Mouse (Mus musculus): ENCODE results near the gene Gga3. TPM values are rescaled to one million over a fixed set of nuclear protein-coding genes. Genes with fewer than 3 reads are reported as not detected.

Gga3 gene
- polyA plus RNA-seq, 1 experiment, result 69.3 TPM

- Histone ChIP-seq H3K27me3 (ENCODE audit: control insufficient read depth, insufficient read depth, low read length, poor library complexity, severe bottlenecking) (no peaks in the 10 kb centered on the region), H3K4me1 (ENCODE audit: control insufficient read depth, insufficient read depth, low read length) (no peaks in the 10 kb centered on the region), H3K36me3 (ENCODE audit: control insufficient read depth, insufficient read depth, low read length, poor library complexity, severe bottlenecking) (peaks cover 15% of the 10 kb centered on the region)
These were observed 2.7 kb downstream of the Gga3 start for GRCm38 (mm10) chr11:115601174-115601573.

GRCm38 (mm10) chr11:115600743-115601142 is 3.1 kb downstream of the Gga3 start:
- Histone ChIP-seq H3K4me1 (ENCODE audit: control insufficient read depth, insufficient read depth, low read length) (no peaks in the 10 kb centered on the region), H3K27ac (ENCODE audit: insufficient read depth, low read length) (no peak overlapping the region), H3K9me3 (replicated peaks; ENCODE audit: control insufficient read depth, insufficient read depth, low read length, poor library complexity, severe bottlenecking) (no peaks in the 10 kb centered on the region), H3K27me3 (ENCODE audit: control insufficient read depth, insufficient read depth, low read length, poor library complexity, severe bottlenecking) (no peaks in the 10 kb centered on the region), H3K9ac (ENCODE audit: low read depth, poor library complexity, severe bottlenecking) (no peak overlapping the region), H3K36me3 (ENCODE audit: control insufficient read depth, insufficient read depth, low read length, poor library complexity, severe bottlenecking) (peaks cover 11% of the 10 kb centered on the region), H3K4me3 (ENCODE audit: low read depth, low read length) (no peak overlapping the region)
- no peak for TF ChIP-seq CTCF (IDR thresholded peaks at IDR 0.05; ENCODE audit: low read depth, low read length)
- no peak for TF ChIP-seq EP300 (IDR thresholded peaks at IDR 0.05; ENCODE audit: insufficient read depth, low read depth, low read length)
- no peak for TF ChIP-seq POLR2A (IDR thresholded peaks at IDR 0.05; ENCODE audit: insufficient read depth, low read length)

More at GRCm38 (mm10) chr11:115601174-115601573, 2.7 kb downstream of the Gga3 start:
- Histone ChIP-seq H3K9me3 (replicated peaks; ENCODE audit: control insufficient read depth, insufficient read depth, low read length, poor library complexity, severe bottlenecking) (no peaks in the 10 kb centered on the region), H3K9ac (ENCODE audit: low read depth, poor library complexity, severe bottlenecking) (no peak overlapping the region), H3K27ac (ENCODE audit: insufficient read depth, low read length) (no peak overlapping the region), H3K4me3 (ENCODE audit: low read depth, low read length) (no peak overlapping the region)
- TF ChIP-seq CTCF (IDR thresholded peaks at IDR 0.05; ENCODE audit: low read depth, low read length), result no peak
- TF ChIP-seq EP300 (IDR thresholded peaks at IDR 0.05; ENCODE audit: insufficient read depth, low read depth, low read length), result no peak
- TF ChIP-seq POLR2A (IDR thresholded peaks at IDR 0.05; ENCODE audit: insufficient read depth, low read length), result no peak

GRCm38 (mm10) chr11:115599722-115600121 is 4.1 kb downstream of the Gga3 start:
- peaks cover 15% of the 10 kb centered on the region for H3K36me3 ChIP-seq (ENCODE audit: control insufficient read depth, insufficient read depth, low read length, poor library complexity, severe bottlenecking)
- no peaks in the 10 kb centered on the region for H3K27me3 ChIP-seq (ENCODE audit: control insufficient read depth, insufficient read depth, low read length, poor library complexity, severe bottlenecking)
- no peak overlapping the region for H3K27ac ChIP-seq (ENCODE audit: insufficient read depth, low read length)
- no peak for TF ChIP-seq CTCF (IDR thresholded peaks at IDR 0.05; ENCODE audit: low read depth, low read length)
- no peak for TF ChIP-seq EP300 (IDR thresholded peaks at IDR 0.05; ENCODE audit: insufficient read depth, low read depth, low read length)
- TF ChIP-seq POLR2A (IDR thresholded peaks at IDR 0.05; ENCODE audit: insufficient read depth, low read length), result no peak
- no peaks in the 10 kb centered on the region for H3K9me3 ChIP-seq (replicated peaks; ENCODE audit: control insufficient read depth, insufficient read depth, low read length, poor library complexity, severe bottlenecking)
- no peaks in the 10 kb centered on the region for H3K4me1 ChIP-seq (ENCODE audit: control insufficient read depth, insufficient read depth, low read length)
- no peak overlapping the region for H3K4me3 ChIP-seq (ENCODE audit: low read depth, low read length)
- H3K9ac ChIP-seq (ENCODE audit: low read depth, poor library complexity, severe bottlenecking), result no peak overlapping the region

- H3K9me3 ChIP-seq (replicated peaks; ENCODE audit: control insufficient read depth, insufficient read depth, low read length, poor library complexity, severe bottlenecking), result no peaks in the 10 kb centered on the region
- TF ChIP-seq CTCF (IDR thresholded peaks at IDR 0.05; ENCODE audit: low read depth, low read length) (no peak), EP300 (IDR thresholded peaks at IDR 0.05; ENCODE audit: insufficient read depth, low read depth, low read length) (no peak), POLR2A (IDR thresholded peaks at IDR 0.05; ENCODE audit: insufficient read depth, low read length) (no peak)
- no peaks in the 10 kb centered on the region for H3K27me3 ChIP-seq (ENCODE audit: control insufficient read depth, insufficient read depth, low read length, poor library complexity, severe bottlenecking)
- H3K36me3 ChIP-seq (ENCODE audit: control insufficient read depth, insufficient read depth, low read length, poor library complexity, severe bottlenecking), result peaks cover 28% of the 10 kb centered on the region
- H3K4me1 ChIP-seq (ENCODE audit: control insufficient read depth, insufficient read depth, low read length), result no peaks in the 10 kb centered on the region
- no peak overlapping the region for H3K4me3 ChIP-seq (ENCODE audit: low read depth, low read length)
- H3K27ac ChIP-seq (ENCODE audit: insufficient read depth, low read length), result no peak overlapping the region
- no peak overlapping the region for H3K9ac ChIP-seq (ENCODE audit: low read depth, poor library complexity, severe bottlenecking)
These were observed 5.5 kb downstream of the Gga3 start for GRCm38 (mm10) chr11:115598309-115598708.

GRCm38 (mm10) chr11:115595209-115595608 is 8.6 kb downstream of the Gga3 start:
- H3K9me3 ChIP-seq (replicated peaks; ENCODE audit: control insufficient read depth, insufficient read depth, low read length, poor library complexity, severe bottlenecking), result no peaks in the 10 kb centered on the region
- H3K9ac ChIP-seq (ENCODE audit: low read depth, poor library complexity, severe bottlenecking), result no peak overlapping the region
- no peaks in the 10 kb centered on the region for H3K27me3 ChIP-seq (ENCODE audit: control insufficient read depth, insufficient read depth, low read length, poor library complexity, severe bottlenecking)
- no peaks in the 10 kb centered on the region for H3K4me1 ChIP-seq (ENCODE audit: control insufficient read depth, insufficient read depth, low read length)
- H3K27ac ChIP-seq (ENCODE audit: insufficient read depth, low read length), result no peak overlapping the region
- no peak overlapping the region for H3K4me3 ChIP-seq (ENCODE audit: low read depth, low read length)
- TF ChIP-seq CTCF (IDR thresholded peaks at IDR 0.05; ENCODE audit: low read depth, low read length) (no peak), POLR2A (IDR thresholded peaks at IDR 0.05; ENCODE audit: insufficient read depth, low read length) (no peak), EP300 (IDR thresholded peaks at IDR 0.05; ENCODE audit: insufficient read depth, low read depth, low read length) (no peak)
- H3K36me3 ChIP-seq (ENCODE audit: control insufficient read depth, insufficient read depth, low read length, poor library complexity, severe bottlenecking), result peaks cover 55% of the 10 kb centered on the region

- H3K27ac ChIP-seq (ENCODE audit: insufficient read depth, low read length), result 0 out of 2 replicates have a peak overlapping the region, but pooled peaks have one; percentile 2
- H3K36me3 ChIP-seq (ENCODE audit: control insufficient read depth, insufficient read depth, low read length, poor library complexity, severe bottlenecking), result peaks cover 78% of the 10 kb centered on the region
- H3K9me3 ChIP-seq (replicated peaks; ENCODE audit: control insufficient read depth, insufficient read depth, low read length, poor library complexity, severe bottlenecking), result no peaks in the 10 kb centered on the region
- H3K4me3 ChIP-seq (ENCODE audit: low read depth, low read length), result no peak overlapping the region
- H3K4me1 ChIP-seq (ENCODE audit: control insufficient read depth, insufficient read depth, low read length), result peaks cover 9% of the 10 kb centered on the region
- H3K27me3 ChIP-seq (ENCODE audit: control insufficient read depth, insufficient read depth, low read length, poor library complexity, severe bottlenecking), result no peaks in the 10 kb centered on the region
- TF ChIP-seq CTCF (IDR thresholded peaks at IDR 0.05; ENCODE audit: low read depth, low read length) (no peak), EP300 (IDR thresholded peaks at IDR 0.05; ENCODE audit: insufficient read depth, low read depth, low read length) (no peak), POLR2A (IDR thresholded peaks at IDR 0.05; ENCODE audit: insufficient read depth, low read length) (no peak)
- H3K9ac ChIP-seq (ENCODE audit: low read depth, poor library complexity, severe bottlenecking), result no peak overlapping the region
These were observed 13.2 kb downstream of the Gga3 start for GRCm38 (mm10) chr11:115590526-115591075.

Measured in ES-Bruce4 (cell line).